Mouse (Mus musculus) bone marrow, adult 2 months (tissue): ENCODE data around the gene Sptlc2.
A peak's percentile ranks its signal among the peaks of the same experiment; 100 is the strongest.

ENCODE experiments used
- CTCF ChIP-seq: fragments of 200-500 bp; IDR thresholded peaks from 2 replicates; pipeline ENCODE4 v1.5.1; 2011; ENCODE audit warnings: low read length, control low read depth; ENCODE audit not compliant: control insufficient read depth, insufficient read depth
- POLR2A ChIP-seq: fragments of 200-500 bp; IDR thresholded peaks from 2 replicates; pipeline ENCODE4 v1.6.1; 2011; ENCODE audit warnings: low read depth, mild to moderate bottlenecking, control low read depth, low read length, borderline replicate concordance; ENCODE audit not compliant: control insufficient read depth

- TF ChIP-seq POLR2A (no peak), CTCF (peak; percentile 88)
These were observed 28.5 kb upstream of the Sptlc2 start for GRCm38 (mm10) chr12:87416690-87417089.
